Mouse (Mus musculus) stomach, postnatal 0 days (tissue): ENCODE results near the gene Egfl7. TPM values are rescaled to one million over a fixed set of nuclear protein-coding genes. Genes with fewer than 3 reads are reported as not detected.
A peak's percentile ranks its signal among the peaks of the same experiment; 100 is the strongest.

Experiments used
- ATAC-seq: fragments of 200-750 bp; cut with Nextera tagmentation; 2 replicates; pipeline ENCODE4 v1.8.0; 2017; ENCODE audit not compliant: low FRiP score, low TSS enrichment
- DNase-seq: peaks from one replicate; pipeline ENCODE4 v3.0.0-alpha.2; 2016; ENCODE audit warnings: low spot score
- H3K27ac ChIP-seq: fragments of 300-500 bp; sonication (generic); replicated peaks from 2 replicates; pipeline ENCODE4 v1.5.1; 2014; ENCODE audit warnings: mild to moderate bottlenecking, control low read depth
- H3K27me3 ChIP-seq: fragments of 300-500 bp; sonication (generic); 2 replicates; pipeline ENCODE4 v1.6.1; 2014; ENCODE audit warnings: low read length; ENCODE audit not compliant: control insufficient read depth, insufficient read depth
- H3K36me3 ChIP-seq: fragments of 300-500 bp; sonication (generic); 2 replicates; pipeline ENCODE4 v1.6.1; 2014; ENCODE audit warnings: low read length, mixed read lengths; ENCODE audit not compliant: control insufficient read depth, insufficient read depth
- H3K4me1 ChIP-seq: fragments of 300-500 bp; sonication (generic); replicated peaks from 2 replicates; pipeline ENCODE4 v1.6.1; 2014; ENCODE audit warnings: antibody characterized with exemption; ENCODE audit not compliant: control insufficient read depth, insufficient read depth
- H3K4me2 ChIP-seq: fragments of 300-500 bp; sonication (generic); replicated peaks from 2 replicates; pipeline ENCODE4 v1.6.1; 2014; ENCODE audit warnings: low read depth, mild to moderate bottlenecking, control low read depth, moderate library complexity
- H3K4me3 ChIP-seq: fragments of 300-500 bp; sonication (generic); 2 replicates; pipeline ENCODE4 v1.5.1; 2014; ENCODE audit warnings: low read depth, low read length, control low read depth
- H3K9ac ChIP-seq: fragments of 300-500 bp; sonication (generic); 2 replicates; pipeline ENCODE4 v1.6.1; 2014; ENCODE audit warnings: mild to moderate bottlenecking, low read length, control low read depth, mixed read lengths
- H3K9me3 ChIP-seq: fragments of 300-500 bp; sonication (generic); 2 replicates; pipeline ENCODE4 v1.6.1; 2016; ENCODE audit warnings: low read length; ENCODE audit not compliant: control insufficient read depth
- CTCF ChIP-seq: IDR thresholded peaks from 2 replicates; pipeline ENCODE4 v1.5.1; 2016; ENCODE audit warnings: antibody characterized with exemption, low read depth, mild to moderate bottlenecking, moderate library complexity
- EP300 ChIP-seq: optimal IDR thresholded peaks from 2 replicates; pipeline ENCODE3; 2016; ENCODE audit warnings: antibody characterized with exemption
- WGBS: fragments of 180-500 bp; shearing (Covaris S2); extraction: QIAGEN DNeasy Blood & Tissue Kit; methylation state at CpG from one replicate; pipeline ENCODE4 v1.1.7; 2014; 5-methylcytosine and 5-hydroxymethylcytosine counted together
- polyA plus RNA-seq: library from polyadenylated mRNA; unstranded; fragments of >200 nt; fragmentation: Nextera tagmentation; extraction: Ambion mirVana; gene quantifications from 2 replicates; pipeline ENCODE4 v1.2.1, GENCODE M21; 2015

The Egfl7 gene
- polyA plus RNA-seq, 1 experiment from 2014 or later = 49.7 TPM

DNA sequence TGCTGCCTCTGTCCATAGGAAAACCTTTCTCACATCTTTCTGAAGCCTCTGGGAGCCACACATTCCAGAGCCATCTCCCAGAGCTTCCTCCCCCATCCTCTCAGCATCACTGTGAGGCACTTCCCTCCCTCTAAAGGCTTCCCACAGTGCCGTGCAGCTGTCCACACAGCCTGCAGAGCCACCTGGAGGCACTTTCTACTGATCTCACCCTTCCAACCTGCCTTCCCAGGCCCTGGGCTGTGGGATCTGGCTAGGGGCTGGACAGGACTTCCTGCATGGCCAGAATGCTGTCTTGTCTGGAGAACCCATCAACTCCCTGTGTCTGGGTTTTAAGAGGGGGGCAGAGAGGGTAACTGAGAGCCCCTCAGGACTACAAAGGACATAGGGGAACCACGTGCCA lies 32.3 kb upstream of the Egfl7 start:
- Histone ChIP-seq H3K9ac (no peak overlapping the region), H3K4me3 (no peak overlapping the region), H3K27me3 (no peaks in the 10 kb centered on the region), H3K36me3 (no peaks in the 10 kb centered on the region), H3K27ac (no peak overlapping the region), H3K4me1 (no peaks in the 10 kb centered on the region; the same call in 1 of the 2 replicates), H3K9me3 (no peaks in the 10 kb centered on the region), H3K4me2 (no peak overlapping the region)
- ATAC-seq (peak; percentile 44; the same call in 1 of the 2 replicates), DNase-seq (peak; percentile 30)
- WGBS = 39% methylated on average over 2 of the region's 2 CpGs
- TF ChIP-seq EP300 (no peak), CTCF (peak; percentile 68)

DNA sequence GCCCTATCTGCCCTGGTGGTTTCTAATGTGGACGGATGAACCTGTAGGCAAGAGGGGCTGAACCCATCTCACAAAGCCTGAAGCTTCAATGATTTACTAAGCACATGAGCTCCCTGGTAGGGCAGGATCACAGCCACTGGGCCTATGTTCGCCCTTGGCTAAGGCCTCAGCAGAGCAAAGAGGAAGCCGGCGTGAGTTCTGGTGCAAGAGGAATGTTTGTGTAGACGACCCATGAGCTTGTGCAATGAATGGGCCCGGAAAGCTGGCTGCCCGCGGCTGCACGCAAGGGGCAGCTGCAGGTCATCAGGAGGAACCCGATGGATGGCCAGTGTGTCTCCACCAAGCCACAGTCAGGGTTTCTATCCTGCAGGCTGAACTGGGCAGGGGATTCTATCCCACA lies 30.0 kb upstream of the Egfl7 start:
- WGBS = 55% methylated on average over 10 of the region's 10 CpGs
- no peaks in the 10 kb centered on the region; the same call in 1 of the 2 replicates for H3K4me1 ChIP-seq
- no peaks in the 10 kb centered on the region for H3K27me3 ChIP-seq
- no peaks in the 10 kb centered on the region for H3K9me3 ChIP-seq
- ATAC-seq (no peak), DNase-seq (no peak)
- H3K4me3 ChIP-seq = no peak overlapping the region
- no peaks in the 10 kb centered on the region for H3K36me3 ChIP-seq
- no peak overlapping the region for H3K9ac ChIP-seq
- H3K4me2 ChIP-seq = no peak overlapping the region
- peak overlapping the region; percentile 35 for H3K27ac ChIP-seq
- TF ChIP-seq CTCF = no peak
- TF ChIP-seq EP300 = no peak

DNA sequence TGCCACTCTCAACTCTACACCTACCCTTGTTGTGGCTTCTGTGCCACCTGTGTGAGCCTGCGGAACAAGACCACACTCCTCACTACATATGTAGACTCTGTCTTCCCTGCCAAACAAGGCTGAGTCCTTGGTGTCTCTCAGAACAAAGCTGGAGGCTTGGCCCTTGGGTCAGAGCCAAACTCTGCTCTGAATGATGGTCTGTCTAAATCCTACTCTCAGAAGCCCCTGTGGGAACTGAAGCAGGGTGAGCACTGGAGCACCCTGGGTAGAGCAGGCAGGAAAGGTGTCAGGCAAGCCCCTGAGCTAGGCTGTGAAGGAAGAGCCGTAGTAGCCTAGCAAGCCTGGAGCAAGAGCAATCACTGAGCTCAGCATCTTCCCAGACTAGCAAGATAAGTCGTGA lies 29.6 kb upstream of the Egfl7 start:
- Histone ChIP-seq H3K27ac (peak overlapping the region; percentile 35), H3K4me2 (no peak overlapping the region), H3K9me3 (no peaks in the 10 kb centered on the region), H3K27me3 (no peaks in the 10 kb centered on the region), H3K4me3 (no peak overlapping the region), H3K4me1 (no peaks in the 10 kb centered on the region; the same call in 1 of the 2 replicates), H3K36me3 (no peaks in the 10 kb centered on the region), H3K9ac (no peak overlapping the region)
- no peak for DNase-seq
- TF ChIP-seq CTCF (no peak), EP300 (no peak)
- WGBS = 57% methylated on average over 3 of the region's 3 CpGs
- ATAC-seq = no peak

DNA sequence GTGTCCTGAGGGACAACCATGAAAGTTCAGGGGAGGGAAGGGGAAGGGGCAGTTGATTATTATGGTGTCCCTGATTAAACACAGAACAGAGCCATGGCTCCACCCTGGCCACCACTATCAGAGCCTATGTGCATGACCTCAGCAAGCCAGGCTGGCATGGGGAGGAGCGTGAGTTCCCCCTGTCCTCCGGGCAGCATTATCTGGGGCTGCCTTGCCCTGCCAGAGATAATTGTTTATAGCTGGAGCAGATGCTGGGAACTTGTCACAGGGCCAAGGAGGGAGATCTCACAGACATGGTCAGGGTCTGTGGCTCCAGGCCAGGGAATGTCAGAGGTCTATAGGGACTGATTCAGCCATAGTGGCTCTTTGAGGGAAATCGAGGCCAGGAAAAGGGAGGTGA lies 29.0 kb upstream of the Egfl7 start:
- Histone ChIP-seq H3K9me3 (no peaks in the 10 kb centered on the region), H3K4me2 (no peak overlapping the region), H3K4me3 (no peak overlapping the region), H3K27ac (0 out of 2 replicates have a peak overlapping the region, but pooled peaks have one; percentile 24), H3K9ac (no peak overlapping the region), H3K36me3 (no peaks in the 10 kb centered on the region), H3K27me3 (no peaks in the 10 kb centered on the region), H3K4me1 (no peaks in the 10 kb centered on the region; the same call in 1 of the 2 replicates)
- WGBS = 60% methylated on average over 3 of the region's 3 CpGs
- no peak for TF ChIP-seq EP300
- no peak for TF ChIP-seq CTCF
- no peak for DNase-seq
- ATAC-seq = no peak

DNA sequence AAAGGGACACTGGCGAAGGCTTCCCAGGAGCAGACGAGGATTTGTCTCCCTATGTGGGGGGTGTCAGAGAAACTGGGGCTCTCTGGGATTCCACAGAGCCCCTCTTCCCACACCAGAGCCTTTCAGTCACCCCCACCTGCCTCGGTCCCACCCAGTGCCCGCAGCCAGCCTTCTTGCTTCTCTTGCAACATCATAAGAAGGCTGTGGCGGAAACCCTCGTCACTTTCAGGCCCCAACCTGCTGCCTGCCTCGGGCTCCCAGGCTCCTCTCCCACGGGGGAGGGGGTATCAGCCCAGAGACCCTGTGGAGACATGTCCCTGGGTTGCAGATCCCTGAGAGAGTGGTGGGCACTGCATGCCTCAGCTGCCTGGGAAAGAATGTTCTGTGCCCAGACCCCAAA lies 28.4 kb upstream of the Egfl7 start:
- H3K27me3 ChIP-seq = no peaks in the 10 kb centered on the region
- no peak overlapping the region for H3K4me3 ChIP-seq
- DNase-seq (no peak), ATAC-seq (no peak)
- H3K36me3 ChIP-seq = no peaks in the 10 kb centered on the region
- WGBS = 67% methylated on average over 8 of the region's 8 CpGs
- no peaks in the 10 kb centered on the region for H3K9me3 ChIP-seq
- peak overlapping the region; percentile 65 for H3K27ac ChIP-seq
- no peak for TF ChIP-seq CTCF
- no peak for TF ChIP-seq EP300
- no peaks in the 10 kb centered on the region; the same call in 1 of the 2 replicates for H3K4me1 ChIP-seq
- H3K9ac ChIP-seq = no peak overlapping the region
- no peak overlapping the region for H3K4me2 ChIP-seq

DNA sequence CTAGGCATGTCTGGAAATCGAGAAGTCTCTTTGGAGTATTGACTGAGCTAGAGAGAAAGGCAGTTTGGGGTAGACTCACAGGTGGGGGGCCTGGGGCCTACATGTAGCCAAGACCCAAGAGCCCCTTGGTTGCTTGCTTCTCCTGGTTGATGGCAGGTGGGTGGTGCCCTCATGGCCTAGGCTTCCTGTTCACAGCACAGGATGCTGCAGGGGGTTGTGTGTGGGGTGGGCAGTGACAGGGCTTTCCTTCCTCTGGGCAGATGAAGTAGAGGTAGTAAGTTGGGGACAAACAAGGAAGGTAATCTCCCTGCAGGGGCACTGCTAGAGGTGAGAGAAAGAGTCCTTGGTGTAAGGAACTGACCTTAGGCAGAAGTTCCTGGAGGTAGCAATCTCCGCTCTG lies 27.7 kb upstream of the Egfl7 start:
- WGBS = 80% methylated on average over 2 of the region's 2 CpGs
- Histone ChIP-seq H3K4me3 (no peak overlapping the region), H3K4me1 (peaks cover 4% of the 10 kb centered on the region; the same call in 1 of the 2 replicates), H3K27me3 (no peaks in the 10 kb centered on the region), H3K9ac (no peak overlapping the region), H3K27ac (peak overlapping the region; percentile 65), H3K9me3 (no peaks in the 10 kb centered on the region), H3K4me2 (no peak overlapping the region), H3K36me3 (no peaks in the 10 kb centered on the region)
- DNase-seq (no peak), ATAC-seq (no peak)
- TF ChIP-seq EP300 (no peak), CTCF (no peak)
